Mouse (Mus musculus): ENCODE data around the gene Mycbp2. TPM values are rescaled to one million over a fixed set of nuclear protein-coding genes. Genes with fewer than 3 reads are reported as not detected.

Mycbp2 gene
- total and polyA plus RNA-seq, 3 experiments, result 25.9 to 60.1 (median 29.5) TPM

- Histone ChIP-seq H3K4me1 (ENCODE audit: control insufficient read depth in 1 of 2, insufficient read depth in 2 of 2) (peaks cover 0 to 10% of the 10 kb centered on the region in 2 experiments; a peak in 2 of 4 replicates), H3K27ac (ENCODE audit: insufficient read depth, low read depth) (no peak overlapping the region), H3K4me3 (replicated peaks in 1 of 3; ENCODE audit: low read depth in 2 of 3, low read length in 2 of 3, poor library complexity in 1 of 3) (no peak overlapping the region), H3K79me2 (replicated peaks; ENCODE audit: control insufficient read depth, extremely low read depth, insufficient read depth, poor library complexity, severe bottlenecking) (no peaks in the 10 kb centered on the region), H3K9ac (ENCODE audit: insufficient read depth, low read depth) (no peak overlapping the region), H3K4me2 (ENCODE audit: insufficient read depth, low read depth, poor library complexity, severe bottlenecking) (no peak overlapping the region), H3K27me3 (replicated peaks) (no peaks in the 10 kb centered on the region), H3K9me3 (replicated peaks; ENCODE audit: low read length) (no peaks in the 10 kb centered on the region), H3K36me3 (replicated peaks in 1 of 2; ENCODE audit: control insufficient read depth in 1 of 2, insufficient read depth in 1 of 2, low read length in 1 of 2) (no peaks in the 10 kb centered on the region)
- no peak for DNase-seq (ENCODE audit: extremely low read depth)
- TF ChIP-seq GABPA (IDR thresholded peaks at IDR 0.05; ENCODE audit: insufficient replicate concordance, low read depth, low read length) (no peak), MXI1 (IDR thresholded peaks at IDR 0.05; ENCODE audit: low read depth, low read length) (no peak), PAX5 (IDR thresholded peaks at IDR 0.05; ENCODE audit: low read length) (no peak), SIN3A (IDR thresholded peaks at IDR 0.05; ENCODE audit: low read length) (no peak), JUND (conservative IDR thresholded peaks at IDR 0.05; ENCODE audit: low read depth, low read length) (no peak), ZMIZ1 (IDR thresholded peaks at IDR 0.05; ENCODE audit: low read depth, low read length) (no peak), E2F4 (IDR thresholded peaks at IDR 0.05; ENCODE audit: insufficient replicate concordance, low read depth, low read length) (no peak), MAFK (IDR thresholded peaks at IDR 0.05; ENCODE audit: insufficient replicate concordance, low read length) (no peak), NRF1 (IDR thresholded peaks at IDR 0.05; ENCODE audit: low read depth, low read length) (no peak), POLR2AphosphoS2 (IDR thresholded peaks at IDR 0.05; ENCODE audit: low read depth, low read length) (no peak), USF1 (IDR thresholded peaks at IDR 0.05; ENCODE audit: low read depth, low read length) (no peak), MAX (IDR thresholded peaks at IDR 0.05; ENCODE audit: low read length) (no peak), NELFE (IDR thresholded peaks at IDR 0.05; ENCODE audit: low read depth, low read length) (no peak), CHD1 (IDR thresholded peaks at IDR 0.05; ENCODE audit: low read depth, low read length) (no peak), MEF2A (IDR thresholded peaks at IDR 0.05; ENCODE audit: borderline replicate concordance, low read depth, low read length) (no peak), SMC3 (IDR thresholded peaks at IDR 0.05; ENCODE audit: low read depth, low read length) (no peak), MYC (IDR thresholded peaks at IDR 0.05; ENCODE audit: low read depth, low read length) (no peak), CHD2 (IDR thresholded peaks at IDR 0.05; ENCODE audit: low read length) (no peak)
- in situ Hi-C loops (cut with MboI; ENCODE audit: low pct_ligation_motif_present, low pct_unique_long_range_greater_than_20kb, low sequenced_read_pairs) (no loop called here), dilution Hi-C loops (cut with MboI; ENCODE audit: extremely low pct_ligation_motif_present, extremely low pct_unique_long_range_greater_than_20kb, low sequenced_read_pairs) (no loop called here)
Measured at GRCm38 (mm10) chr14:103376765-103377164, 30.2 kb upstream of the Mycbp2 start.

DNA sequence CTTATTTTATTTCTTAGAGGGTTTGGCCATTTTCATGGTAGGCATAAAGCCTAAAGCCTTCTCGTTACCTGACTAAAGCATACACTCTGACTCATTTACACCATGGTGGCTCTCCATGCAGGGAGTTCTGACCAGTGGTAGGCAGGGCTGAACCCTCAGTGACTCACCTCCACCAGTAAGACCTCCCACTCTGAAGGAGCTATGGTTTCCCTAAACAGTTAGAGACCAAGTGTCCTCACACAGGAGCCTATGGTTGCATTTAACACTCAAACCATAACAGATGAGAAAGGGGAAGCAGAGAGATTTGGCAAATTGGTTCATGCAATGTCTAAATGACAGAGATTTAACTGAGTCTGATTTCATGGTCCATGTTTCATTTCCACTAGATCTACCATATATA, 28.9 kb upstream of the Mycbp2 start:
- no peak overlapping the region for H3K4me2 ChIP-seq (ENCODE audit: insufficient read depth, low read depth, poor library complexity, severe bottlenecking)
- no peaks in the 10 kb centered on the region for H3K27me3 ChIP-seq (replicated peaks)
- H3K79me2 ChIP-seq (replicated peaks; ENCODE audit: control insufficient read depth, extremely low read depth, insufficient read depth, poor library complexity, severe bottlenecking), result no peaks in the 10 kb centered on the region
- dilution Hi-C loops (cut with MboI; ENCODE audit: extremely low pct_ligation_motif_present, extremely low pct_unique_long_range_greater_than_20kb, low sequenced_read_pairs) (no loop called here), in situ Hi-C loops (cut with MboI; ENCODE audit: low pct_ligation_motif_present, low pct_unique_long_range_greater_than_20kb, low sequenced_read_pairs) (no loop called here)
- no peaks in the 10 kb centered on the region for H3K9me3 ChIP-seq (replicated peaks; ENCODE audit: low read length)
- TF ChIP-seq POLR2AphosphoS2 (IDR thresholded peaks at IDR 0.05; ENCODE audit: low read depth, low read length) (no peak), ZKSCAN1 (IDR thresholded peaks at IDR 0.05; ENCODE audit: borderline replicate concordance, low read depth, low read length) (no peak)
- no peak overlapping the region for H3K27ac ChIP-seq (ENCODE audit: insufficient read depth, low read depth)
- DNase-seq (ENCODE audit: extremely low read depth), result no peak
- H3K9ac ChIP-seq (ENCODE audit: insufficient read depth, low read depth), result no peak overlapping the region
- peaks cover 0 to 10% of the 10 kb centered on the region in 2 experiments; a peak in 2 of 4 replicates for H3K4me1 ChIP-seq (ENCODE audit: control insufficient read depth in 1 of 2, insufficient read depth in 2 of 2)
- no peak overlapping the region for H3K4me3 ChIP-seq (replicated peaks in 1 of 3; ENCODE audit: low read depth in 2 of 3, low read length in 2 of 3, poor library complexity in 1 of 3)
- H3K36me3 ChIP-seq (replicated peaks in 1 of 2; ENCODE audit: control insufficient read depth in 1 of 2, insufficient read depth in 1 of 2, low read length in 1 of 2), result no peaks in the 10 kb centered on the region

Data from CH12.LX (cell line).